47 mouse cellular contexts compared by ENCODE assay signal in genomic region chr17:36858181-36858580, GRCm38 (mm10). TPM values are rescaled to one million over a fixed set of nuclear protein-coding genes. Genes with fewer than 3 reads are reported as not detected.
"Had no signal": no experiment of that assay in that cellular context is flagged by ENCODE, and none has a peak within 500 bp of the region (broad histone marks: within the 10 kb centered on the region; RNA-seq: fewer than 3 reads in every experiment).

No protein-coding gene starts in this region.

- H3K9me3 ChIP-seq: heart, embryonic 10.5 days; heart, embryonic 12.5 days; heart, embryonic 13.5 days; heart, embryonic 15.5 days; hindbrain, embryonic 10.5 days; hindbrain, embryonic 13.5 days; hindbrain, embryonic 15.5 days; intestine, embryonic 15.5 days; kidney, embryonic 15.5 days had no signal

- DNase-seq: heart, postnatal 10 days; heart, postnatal 14 days; heart, postnatal 4 days; kidney, adult 11 months; kidney, adult 18-20 months; kidney, adult 2 months; kidney, adult 8-10 months; kidney, adult 9 months; kidney, postnatal 10 days; kidney, postnatal 14 days; kidney, postnatal 25 days; kidney, postnatal 36 days; kidney, postnatal 4 days; layer of hippocampus, adult 9-11 months; layer of hippocampus, postnatal 36 days had no signal

- H3K4me3 ChIP-seq: heart, embryonic 10.5 days; heart, embryonic 12.5 days; heart, embryonic 13.5 days; heart, embryonic 15.5 days; hindbrain, embryonic 10.5 days; hindbrain, embryonic 13.5 days; hindbrain, embryonic 15.5 days; intestine, embryonic 15.5 days; kidney, embryonic 15.5 days; layer of hippocampus, adult 2 months; left cerebral cortex, adult 2 months had no signal

- H3K27me3 ChIP-seq: heart, embryonic 12.5 days; heart, embryonic 15.5 days; hindbrain, embryonic 13.5 days; hindbrain, embryonic 15.5 days; intestine, embryonic 15.5 days; kidney, embryonic 15.5 days had no signal

- H3K9ac ChIP-seq: heart, embryonic 12.5 days; heart, embryonic 13.5 days; heart, embryonic 15.5 days; hindbrain, embryonic 13.5 days; hindbrain, embryonic 14.5 days; hindbrain, embryonic 15.5 days; intestine, embryonic 15.5 days; kidney, embryonic 15.5 days had no signal

- ATAC-seq: hindbrain, embryonic 16.5 days; hindbrain, postnatal 0 days; inflammation-experienced regulatory T-cells, adult 6 months; intestine, embryonic 15.5 days; intestine, embryonic 16.5 days; intestine, postnatal 0 days had no signal

- H3K4me1 ChIP-seq: heart, embryonic 10.5 days; heart, embryonic 12.5 days; heart, embryonic 13.5 days; heart, embryonic 15.5 days; hindbrain, embryonic 10.5 days; hindbrain, embryonic 13.5 days; hindbrain, embryonic 15.5 days; kidney, embryonic 15.5 days had no signal

- H3K27ac ChIP-seq: heart, embryonic 10.5 days; heart, embryonic 13.5 days; heart, embryonic 15.5 days; hindbrain, embryonic 10.5 days; hindbrain, embryonic 13.5 days; hindbrain, embryonic 14.5 days; hindbrain, embryonic 15.5 days; hindbrain, postnatal 0 days; intestine, embryonic 15.5 days; kidney, embryonic 15.5 days; kidney, postnatal 0 days; layer of hippocampus, adult 2 months; left cerebral cortex, adult 2 months had no signal

- H3K4me2 ChIP-seq: heart, embryonic 11.5 days; heart, embryonic 12.5 days; heart, embryonic 13.5 days; heart, embryonic 15.5 days; hindbrain, embryonic 13.5 days; hindbrain, embryonic 14.5 days; hindbrain, embryonic 15.5 days; intestine, embryonic 15.5 days; kidney, embryonic 15.5 days had no signal

RNA-seq across cellular contexts. Expression of gene Trim15, which starts 8.8 kb away (rescaled TPM):
- total RNA-seq: heart, postnatal 10 days; heart, postnatal 14 days; heart, postnatal 25 days; heart, postnatal 4 days; hematopoietic stem cell, adult 5-6 weeks; hindbrain, postnatal 0 days; layer of hippocampus, adult 18-20 months; layer of hippocampus, adult 2 months; layer of hippocampus, adult 8-10 months; layer of hippocampus, postnatal 10 days; layer of hippocampus, postnatal 14 days; layer of hippocampus, postnatal 25 days; layer of hippocampus, postnatal 36 days; left cerebral cortex, adult 18-20 months; left cerebral cortex, adult 2 months had no signal
- polyA plus RNA-seq: heart, embryonic 10.5 days; heart, embryonic 14.5 days; heart, postnatal 0 days had no signal

RNA-seq across cellular contexts. Expression of gene Trim10, which starts 11.2 kb away (rescaled TPM):
- total RNA-seq: hindbrain, postnatal 0 days; layer of hippocampus, adult 18-20 months; layer of hippocampus, adult 2 months; layer of hippocampus, adult 8-10 months; layer of hippocampus, postnatal 14 days; layer of hippocampus, postnatal 36 days; left cerebral cortex, adult 18-20 months; left cerebral cortex, adult 2 months had no signal
- polyA plus RNA-seq: inflammation-experienced regulatory T-cells, adult 6 months had no signal

RNA-seq across cellular contexts. Expression of gene Trim40, which starts 31.7 kb away (rescaled TPM):
- total RNA-seq: heart, postnatal 10 days; heart, postnatal 14 days; heart, postnatal 25 days; heart, postnatal 4 days; hematopoietic stem cell, adult 5-6 weeks; hindbrain, postnatal 0 days; layer of hippocampus, adult 18-20 months; layer of hippocampus, adult 2 months; layer of hippocampus, postnatal 10 days; layer of hippocampus, postnatal 14 days; layer of hippocampus, postnatal 25 days; layer of hippocampus, postnatal 36 days; left cerebral cortex, adult 2 months had no signal
- polyA plus RNA-seq: heart, embryonic 10.5 days; heart, embryonic 11.5 days; heart, embryonic 12.5 days; heart, embryonic 13.5 days; heart, embryonic 14.5 days; heart, embryonic 15.5 days; heart, postnatal 0 days; hindbrain, embryonic 10.5 days; hindbrain, embryonic 11.5 days; hindbrain, embryonic 13.5 days; hindbrain, embryonic 14.5 days; hindbrain, postnatal 0 days; inflammation-experienced regulatory T-cells, adult 6 months; kidney, embryonic 14.5 days; kidney, embryonic 15.5 days; kidney, embryonic 16.5 days; kidney, postnatal 0 days had no signal

RNA-seq across cellular contexts. Expression of gene Trim31, which starts 39.7 kb away (rescaled TPM):
- total RNA-seq: heart, postnatal 10 days; heart, postnatal 14 days; heart, postnatal 25 days; heart, postnatal 4 days; hematopoietic stem cell, adult 5-6 weeks; hindbrain, postnatal 0 days; layer of hippocampus, adult 18-20 months; layer of hippocampus, adult 8-10 months; layer of hippocampus, postnatal 10 days; layer of hippocampus, postnatal 14 days; layer of hippocampus, postnatal 36 days; left cerebral cortex, adult 18-20 months; left cerebral cortex, adult 2 months had no signal
- polyA plus RNA-seq: heart, embryonic 10.5 days; heart, embryonic 11.5 days; heart, embryonic 12.5 days; heart, embryonic 13.5 days; heart, embryonic 14.5 days; heart, embryonic 15.5 days; heart, postnatal 0 days; hindbrain, embryonic 10.5 days; hindbrain, embryonic 11.5 days; hindbrain, embryonic 13.5 days; hindbrain, embryonic 14.5 days; hindbrain, embryonic 15.5 days; hindbrain, embryonic 16.5 days; hindbrain, postnatal 0 days; inflammation-experienced regulatory T-cells, adult 6 months; kidney, adult 2 months; kidney, embryonic 14.5 days; kidney, embryonic 15.5 days; kidney, embryonic 16.5 days; kidney, postnatal 0 days had no signal
